Mouse (Mus musculus): Measurements from ENCODE around the gene Rpusd1.

Gene Rpusd1

GRCm38 (mm10) chr17:25727265-25728008 lies at the start of gene Rpusd1, which contains the start of gene Chtf18:
TSS of gene Rpusd1 (plus strand) at chr17:25727670.
TSS of gene Chtf18 (minus strand) at chr17:25727419.
- DNase-seq: peak; percentile 100

DNA sequence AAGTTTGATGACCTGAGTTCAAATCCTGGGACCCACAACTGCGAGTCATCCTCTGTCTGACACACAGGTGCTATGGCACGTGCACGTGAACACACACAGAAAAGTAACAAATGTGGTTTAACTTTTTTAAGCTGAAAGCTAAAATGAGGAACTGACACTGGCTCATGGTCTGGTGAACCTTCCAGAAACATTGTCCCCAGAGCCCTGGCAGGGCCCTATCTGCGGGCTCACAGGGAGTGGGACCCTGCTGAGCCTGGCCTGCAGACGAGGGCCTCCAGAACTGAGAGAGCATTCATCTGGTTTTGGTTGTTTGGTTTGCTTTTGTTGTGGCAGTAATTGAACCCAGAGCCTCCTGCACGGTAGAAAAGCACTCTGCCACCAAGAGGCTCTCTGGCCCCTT lies 49.5 kb upstream of the Rpusd1 start:
- no peak for DNase-seq

DNA sequence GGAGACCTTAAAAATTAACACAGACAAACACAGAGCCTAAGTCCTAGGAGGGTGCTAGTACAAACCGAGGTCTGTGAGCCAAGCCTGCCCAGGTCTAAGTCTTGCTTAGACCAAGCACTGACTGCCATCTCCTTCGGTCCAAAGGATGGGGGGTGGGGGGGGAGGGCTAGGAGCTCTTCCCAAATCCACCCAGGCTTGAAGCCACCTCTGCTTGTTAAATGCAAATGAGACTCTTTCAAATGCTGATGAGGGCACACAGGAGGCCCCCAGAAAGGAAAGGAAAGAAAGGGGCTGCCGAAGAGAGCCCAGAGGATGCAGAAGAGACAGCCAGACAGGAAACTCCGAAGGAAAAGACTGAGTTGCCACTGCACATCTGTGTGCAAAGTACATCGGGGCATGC lies 47.7 kb upstream of the Rpusd1 start:
- DNase-seq: no peak

DNA sequence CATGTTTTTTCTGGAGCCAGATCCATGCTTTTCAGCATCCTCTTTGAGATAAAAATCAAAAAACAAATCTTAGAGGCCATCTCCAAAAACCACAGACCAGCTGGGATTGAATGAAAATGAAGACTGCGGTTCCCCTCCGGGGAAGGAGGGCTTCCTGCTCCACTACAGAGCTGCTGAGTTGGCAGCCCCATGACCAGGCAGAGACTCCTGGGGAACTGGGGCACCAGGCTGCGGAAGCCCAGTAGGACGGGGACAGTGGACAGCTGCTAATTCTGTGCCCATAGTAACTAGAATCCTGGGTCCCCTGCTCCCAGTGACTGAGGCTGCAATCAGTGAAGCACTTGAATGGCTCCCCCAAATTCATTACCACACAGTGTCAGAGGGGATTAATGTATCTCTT lies 45.8 kb upstream of the Rpusd1 start:
- no peak for DNase-seq

- DNase-seq: no peak
Measured at GRCm38 (mm10) chr17:25686323-25686722, 41.1 kb upstream of the Rpusd1 start.

GRCm38 (mm10) chr17:25688922-25689321 lies 38.5 kb upstream of the Rpusd1 start:
- DNase-seq: no peak

GRCm38 (mm10) chr17:25696263-25696662 lies 31.2 kb upstream of the Rpusd1 start:
- DNase-seq: no peak

- peak; percentile 77 for DNase-seq
Measured at GRCm38 (mm10) chr17:25698446-25698845, 29.0 kb upstream of the Rpusd1 start.

GRCm38 (mm10) chr17:25700863-25701496 lies 26.5 kb upstream of the Rpusd1 start:
- no peak for DNase-seq

GRCm38 (mm10) chr17:25709994-25710393 lies 17.5 kb upstream of the Rpusd1 start:
- no peak for DNase-seq

- DNase-seq: no peak
Measured at GRCm38 (mm10) chr17:25711136-25711535, 16.3 kb upstream of the Rpusd1 start.

DNA sequence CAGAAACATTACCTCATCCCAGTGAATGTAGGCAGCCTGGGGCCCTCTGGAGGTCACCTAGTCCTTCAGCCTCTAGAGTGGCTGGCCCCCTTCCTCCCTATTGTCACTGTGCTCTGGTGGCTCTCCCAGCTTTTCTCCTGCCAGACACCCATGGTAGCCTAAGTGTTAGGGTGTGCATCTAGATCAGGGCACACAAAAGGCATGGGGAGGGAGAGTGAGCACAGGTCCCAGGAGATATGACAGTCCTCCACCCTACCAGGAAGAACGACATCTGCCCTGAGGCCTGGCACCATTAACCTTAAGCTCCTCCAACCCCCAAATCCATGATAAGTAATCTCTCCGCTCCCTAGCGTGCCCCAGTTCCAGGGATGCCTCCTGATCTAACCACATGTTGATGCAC lies 11.8 kb upstream of the Rpusd1 start:
- no peak for DNase-seq

- no peak for DNase-seq
Measured at GRCm38 (mm10) chr17:25716130-25716529, 11.3 kb upstream of the Rpusd1 start.

DNA sequence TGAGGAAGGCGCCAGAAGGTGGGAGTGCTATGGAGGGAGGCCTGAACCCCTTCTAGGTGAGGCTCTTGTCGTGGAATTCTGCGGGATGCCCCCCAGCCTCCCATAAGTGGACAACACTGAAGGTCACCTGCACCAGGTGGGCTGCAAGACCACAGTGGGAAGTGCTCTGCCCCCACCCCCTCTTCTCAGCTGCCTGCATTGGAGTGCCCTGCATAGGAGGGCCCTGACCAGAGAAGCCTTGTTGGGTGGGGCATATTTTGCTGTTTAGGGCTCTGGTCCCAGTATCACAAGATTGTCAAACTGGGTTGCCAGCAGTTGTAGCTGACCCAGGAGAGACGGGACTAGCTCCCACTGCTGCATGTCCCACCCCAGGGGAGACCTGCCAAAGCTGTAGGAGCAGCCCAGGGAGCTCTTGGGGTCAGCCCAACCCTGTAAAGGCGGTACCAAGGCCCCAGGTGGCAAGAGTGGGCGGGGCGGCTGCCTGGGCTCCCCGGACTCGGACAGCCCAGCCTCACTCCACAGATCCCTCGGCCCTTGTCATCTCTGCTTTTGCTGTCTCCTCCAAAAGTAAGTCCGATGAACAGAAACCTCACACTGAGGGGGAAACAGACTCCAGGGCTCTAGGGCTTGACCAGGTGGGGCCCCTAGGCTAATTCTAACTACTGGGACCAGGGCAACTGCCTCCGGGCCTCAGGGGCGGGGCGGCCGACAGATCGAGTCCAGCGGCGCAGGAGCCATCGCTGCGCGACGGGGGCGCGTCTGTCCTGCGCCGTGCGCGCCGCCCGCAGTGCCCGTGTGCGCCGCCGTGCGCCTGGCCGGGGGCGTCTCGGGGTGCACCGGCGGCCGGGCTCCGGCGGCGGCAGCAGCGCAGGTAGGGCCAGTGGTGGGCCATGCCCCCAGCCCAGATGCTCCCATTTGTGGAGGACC lies 10.5 kb upstream of the Rpusd1 start, which contains the start of gene Gng13:
Gng13 (plus strand) TSS at position 461 of the 927 bp plus-strand sequence.
- DNase-seq: peak; percentile 53

- no peak for DNase-seq
Measured at GRCm38 (mm10) chr17:25717691-25718090, 9.8 kb upstream of the Rpusd1 start.

DNA sequence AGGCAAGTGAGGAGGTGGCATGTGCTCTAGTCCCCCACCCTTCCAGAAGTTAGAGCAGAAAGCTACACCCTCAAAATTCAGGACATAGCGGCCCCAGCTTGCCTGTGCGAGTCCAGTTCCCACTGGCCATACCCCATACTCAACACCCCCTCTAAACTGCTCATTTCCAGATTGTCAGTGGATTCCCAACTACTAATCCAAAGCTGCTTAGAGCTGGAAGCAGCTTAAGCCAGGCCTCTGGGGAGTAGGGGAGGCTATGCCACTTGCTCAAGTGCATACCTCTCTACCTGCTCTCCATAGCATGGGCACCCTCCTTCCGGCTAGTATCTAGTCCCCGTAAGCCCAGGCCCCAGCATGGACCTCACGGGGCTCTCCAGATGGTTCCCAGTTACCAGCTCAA lies 6.0 kb upstream of the Rpusd1 start:
- DNase-seq: no peak

DNA sequence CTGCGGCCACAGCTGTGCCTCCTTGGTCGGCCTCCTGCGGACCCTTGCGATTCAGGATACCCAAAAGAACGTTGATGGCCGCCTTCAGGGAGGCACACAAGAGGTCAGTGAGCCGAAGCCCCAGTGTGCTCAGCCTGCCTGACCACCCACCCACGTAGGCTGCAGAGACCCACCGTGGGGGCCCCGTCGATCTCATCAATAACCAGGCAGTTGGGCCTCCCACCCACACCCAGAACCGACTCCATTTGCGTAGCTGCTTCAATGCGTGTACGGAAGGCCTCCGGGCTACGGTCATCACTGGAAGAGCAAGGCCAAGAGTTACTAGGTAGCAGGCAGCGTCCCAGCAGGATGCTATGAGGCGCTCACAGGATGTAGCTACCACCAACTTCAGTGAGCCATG lies 4.0 kb upstream of the Rpusd1 start:
- no peak for DNase-seq

GRCm38 (mm10) chr17:25723919-25724318 lies 3.6 kb upstream of the Rpusd1 start:
- no peak for DNase-seq

DNA sequence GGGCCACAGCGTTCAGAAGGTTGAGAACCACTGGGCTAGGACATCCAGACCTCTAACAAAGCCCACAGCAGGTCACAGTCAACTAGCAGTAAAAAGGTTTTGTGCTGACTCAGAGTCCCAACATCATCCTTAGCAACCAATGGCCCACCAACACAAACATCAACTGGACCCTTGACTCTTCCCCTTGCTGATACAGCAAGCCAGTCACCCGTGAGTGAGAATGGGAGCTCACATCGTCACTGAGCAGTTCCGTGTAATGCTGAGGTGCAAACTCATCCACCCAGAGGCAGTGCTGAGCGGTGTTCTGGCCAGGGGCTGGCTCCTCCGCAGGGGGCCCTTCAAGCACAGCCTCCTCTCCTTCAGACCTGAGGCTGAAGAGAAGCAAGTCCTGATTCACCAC lies 2.2 kb upstream of the Rpusd1 start:
- no peak for DNase-seq

- no peak for DNase-seq
Measured at GRCm38 (mm10) chr17:25728009-25728270, 470 bp downstream of the Rpusd1 start.

- DNase-seq: peak; percentile 80
Measured at GRCm38 (mm10) chr17:25732082-25732481, 4.6 kb downstream of the Rpusd1 start.

GRCm38 (mm10) chr17:25735246-25735645 lies 7.8 kb downstream of the Rpusd1 start:
- no peak for DNase-seq

DNA sequence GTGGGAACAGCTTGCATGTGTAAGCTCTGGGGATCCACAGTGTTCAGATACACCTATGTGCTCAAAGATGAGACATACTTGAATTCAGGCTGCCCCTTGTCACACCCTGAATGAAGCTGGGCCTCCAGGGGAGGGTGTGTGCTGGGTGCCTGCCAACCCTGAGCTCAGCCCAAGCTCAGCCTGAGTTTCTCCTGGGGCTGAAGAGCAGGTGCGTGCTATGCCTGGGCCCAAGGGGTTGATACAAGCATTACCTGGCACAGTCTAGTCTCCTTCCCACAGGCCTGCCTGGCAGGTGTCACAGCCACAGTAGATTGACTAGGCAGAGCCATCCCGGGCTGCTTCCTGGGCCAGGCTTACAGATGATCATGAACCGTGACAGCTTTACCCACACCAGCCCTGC lies 8.3 kb downstream of the Rpusd1 start, which contains the start of gene Mslnl:
Mslnl (plus strand) TSS at position 298 of the 400 bp plus-strand sequence.
- DNase-seq: no peak

- DNase-seq: no peak
Measured at GRCm38 (mm10) chr17:25738861-25739260, 11.4 kb downstream of the Rpusd1 start.
